Mouse (Mus musculus): Measurements from ENCODE around the gene Fndc8. TPM values are rescaled to one million over a fixed set of nuclear protein-coding genes. Genes with fewer than 3 reads are reported as not detected.

Gene Fndc8
- 0.32 and 0.49 TPM in 2 replicates for polyA plus RNA-seq (2016; fragmentation: Nextera tagmentation; extraction: Ambion mirVana)

GRCm38 (mm10) chr11:82891936-82892335 is at the start of gene Fndc8:
Gene Fndc8 (plus strand): TSS chr11:82892124.
- Histone ChIP-seq H3K4me3 (replicated peaks) (no peak within 1 kb of the TSS), H3K27ac (no peak within 1 kb of the TSS), H3K27me3 (peaks cover 8% of the 10 kb centered on the region; the same call in 1 of the 2 replicates), H3K4me2 (no peak within 1 kb of the TSS), H3K4me1 (replicated peaks) (peaks cover 17% of the 10 kb centered on the region; the same call in 1 of the 2 replicates), H3K9ac (replicated peaks) (no peak within 1 kb of the TSS), H3K9me3 (no peaks in the 10 kb centered on the region), H3K36me3 (no peaks in the 10 kb centered on the region)
- 52% methylated on average over 7 of the region's 7 CpGs for WGBS
- no peak for ATAC-seq (ENCODE audit: insufficient number of reproducible peaks, insufficient read depth, low FRiP score, low TSS enrichment, low read depth)

DNA sequence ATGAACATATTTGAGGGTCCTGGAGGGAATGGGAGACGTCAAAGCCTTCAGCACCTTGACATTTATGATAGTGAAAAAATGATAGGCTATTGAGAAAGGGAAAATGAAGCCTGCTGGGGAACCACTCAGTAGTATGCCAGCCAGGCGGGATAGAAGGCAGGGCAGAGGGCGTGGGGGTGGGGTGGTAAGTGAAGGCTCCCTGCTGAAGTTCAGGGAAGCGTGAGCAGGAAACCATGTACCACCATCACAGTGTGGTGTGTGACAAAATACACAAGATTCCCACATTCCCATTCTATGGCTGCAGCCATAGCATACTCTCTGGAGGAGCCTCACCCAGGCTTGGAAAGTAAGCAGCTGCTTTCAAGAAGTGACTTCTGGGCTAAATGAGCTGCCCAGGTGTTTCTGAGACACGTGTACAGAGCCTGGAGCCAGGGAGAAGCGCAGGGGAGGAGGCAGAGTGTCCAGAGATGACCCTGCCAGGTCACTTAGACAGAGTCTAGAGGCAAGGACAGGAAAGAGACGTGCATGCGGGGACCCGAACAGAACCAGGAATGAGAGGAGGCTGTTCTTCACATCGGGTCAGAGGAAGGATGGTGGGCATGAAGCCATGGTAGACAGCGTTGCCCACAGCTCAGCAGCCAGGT is 47.0 kb upstream of the Fndc8 start:
- H3K4me1 ChIP-seq (replicated peaks): peaks cover 36% of the 10 kb centered on the region
- H3K4me3 ChIP-seq (replicated peaks): no peak overlapping the region
- no peak overlapping the region for H3K27ac ChIP-seq

GRCm38 (mm10) chr11:82845415-82846078 is 46.4 kb upstream of the Fndc8 start:
- Histone ChIP-seq H3K9ac (replicated peaks) (no peak overlapping the region; the same call in 1 of the 2 replicates), H3K4me3 (replicated peaks) (no peak overlapping the region), H3K27me3 (peaks cover 4% of the 10 kb centered on the region; the same call in 1 of the 2 replicates), H3K27ac (peak overlapping the region; percentile 53), H3K9me3 (no peaks in the 10 kb centered on the region), H3K36me3 (no peaks in the 10 kb centered on the region), H3K4me1 (replicated peaks) (peaks cover 43% of the 10 kb centered on the region), H3K4me2 (peak overlapping the region; percentile 37)
- ATAC-seq (ENCODE audit: insufficient number of reproducible peaks, insufficient read depth, low FRiP score, low TSS enrichment, low read depth): peak; percentile 59; the same call in 1 of the 2 replicates
- 38% methylated on average over 16 of the region's 16 CpGs for WGBS

More for the DNA sequence above, 47.0 kb upstream of the Fndc8 start:
- H3K4me2 ChIP-seq: no peak overlapping the region; the same call in 1 of the 2 replicates
- WGBS: 70% methylated on average over 11 of the region's 11 CpGs
- no peak overlapping the region for H3K9ac ChIP-seq (replicated peaks)
- H3K27me3 ChIP-seq: peaks cover 4% of the 10 kb centered on the region; the same call in 1 of the 2 replicates
- ATAC-seq (ENCODE audit: insufficient number of reproducible peaks, insufficient read depth, low FRiP score, low TSS enrichment, low read depth): no peak
- no peaks in the 10 kb centered on the region for H3K36me3 ChIP-seq
- no peaks in the 10 kb centered on the region for H3K9me3 ChIP-seq

DNA sequence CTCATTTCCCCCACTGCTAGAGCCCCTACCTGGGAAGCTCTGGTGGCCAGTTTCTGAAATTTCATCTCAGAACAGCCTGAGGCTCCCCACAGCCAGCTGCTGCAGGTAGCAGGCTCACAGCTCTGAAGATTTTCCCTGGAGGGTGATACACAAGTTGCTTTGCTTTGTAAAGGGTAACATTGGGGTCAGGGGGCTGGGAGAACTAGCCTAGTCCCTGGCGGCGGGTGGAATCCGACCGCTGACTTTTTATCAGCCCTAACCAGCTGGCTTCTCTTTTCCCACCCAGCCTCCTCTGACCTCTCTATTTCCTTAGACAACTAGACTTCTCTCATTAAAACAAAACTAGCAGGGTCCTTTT is 45.9 kb upstream of the Fndc8 start:
- Histone ChIP-seq H3K36me3 (no peaks in the 10 kb centered on the region), H3K27ac (peak overlapping the region; percentile 53), H3K4me3 (replicated peaks) (no peak overlapping the region), H3K27me3 (peaks cover 4% of the 10 kb centered on the region; the same call in 1 of the 2 replicates), H3K4me2 (peak overlapping the region; percentile 37), H3K9ac (replicated peaks) (no peak overlapping the region; the same call in 1 of the 2 replicates), H3K9me3 (no peaks in the 10 kb centered on the region), H3K4me1 (replicated peaks) (peaks cover 44% of the 10 kb centered on the region)
- no peak for ATAC-seq (ENCODE audit: insufficient number of reproducible peaks, insufficient read depth, low FRiP score, low TSS enrichment, low read depth)
- 26% methylated on average over 4 of the region's 4 CpGs for WGBS

- Histone ChIP-seq H3K4me3 (replicated peaks) (no peak overlapping the region), H3K4me1 (replicated peaks) (peaks cover 44% of the 10 kb centered on the region), H3K4me2 (no peak overlapping the region), H3K9me3 (no peaks in the 10 kb centered on the region), H3K36me3 (no peaks in the 10 kb centered on the region), H3K27me3 (peaks cover 4% of the 10 kb centered on the region; the same call in 1 of the 2 replicates), H3K27ac (peak overlapping the region; percentile 56; the same call in 1 of the 2 replicates), H3K9ac (replicated peaks) (no peak overlapping the region)
- ATAC-seq (ENCODE audit: insufficient number of reproducible peaks, insufficient read depth, low FRiP score, low TSS enrichment, low read depth): no peak
- WGBS: 79% methylated on average over 3 of the region's 3 CpGs
Measured at GRCm38 (mm10) chr11:82846938-82847337, 45.0 kb upstream of the Fndc8 start.

GRCm38 (mm10) chr11:82847571-82848000 is 44.3 kb upstream of the Fndc8 start:
- Histone ChIP-seq H3K4me2 (no peak overlapping the region), H3K27ac (peak overlapping the region; percentile 56), H3K4me1 (replicated peaks) (peaks cover 44% of the 10 kb centered on the region), H3K36me3 (no peaks in the 10 kb centered on the region), H3K9ac (replicated peaks) (no peak overlapping the region), H3K27me3 (peaks cover 4% of the 10 kb centered on the region; the same call in 1 of the 2 replicates), H3K4me3 (replicated peaks) (no peak overlapping the region), H3K9me3 (no peaks in the 10 kb centered on the region)
- ATAC-seq (ENCODE audit: insufficient number of reproducible peaks, insufficient read depth, low FRiP score, low TSS enrichment, low read depth): no peak
- WGBS: 41% methylated on average over 6 of the region's 6 CpGs

DNA sequence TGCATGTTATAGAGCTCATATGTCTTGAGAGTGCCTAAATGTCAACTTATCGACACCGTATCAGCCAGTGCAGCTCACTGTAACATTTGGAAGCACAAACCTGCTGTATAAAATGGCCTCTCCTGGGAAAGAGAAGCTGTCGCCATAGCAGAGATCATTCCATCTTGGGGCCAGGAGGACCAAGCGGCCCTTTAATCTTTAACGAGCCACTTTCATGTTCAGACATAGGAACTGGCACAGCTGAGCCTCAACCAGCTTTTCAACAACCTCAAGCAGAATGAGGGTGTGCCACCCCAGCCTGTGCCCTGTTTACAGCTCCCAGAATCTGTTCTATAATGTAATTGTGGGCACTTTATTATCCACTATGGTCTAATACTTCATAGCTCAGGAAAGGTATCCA is 41.7 kb upstream of the Fndc8 start:
- H3K4me2 ChIP-seq: no peak overlapping the region
- H3K9ac ChIP-seq (replicated peaks): no peak overlapping the region
- peaks cover 34% of the 10 kb centered on the region for H3K4me1 ChIP-seq (replicated peaks)
- ATAC-seq (ENCODE audit: insufficient number of reproducible peaks, insufficient read depth, low FRiP score, low TSS enrichment, low read depth): no peak
- H3K27ac ChIP-seq: 0 out of 2 replicates have a peak overlapping the region, but pooled peaks have one; percentile 23
- peaks cover 4% of the 10 kb centered on the region; the same call in 1 of the 2 replicates for H3K27me3 ChIP-seq
- WGBS: 38% methylated on average over 5 of the region's 5 CpGs
- H3K4me3 ChIP-seq (replicated peaks): no peak overlapping the region
- H3K9me3 ChIP-seq: no peaks in the 10 kb centered on the region
- H3K36me3 ChIP-seq: no peaks in the 10 kb centered on the region

GRCm38 (mm10) chr11:82852115-82852514 is 39.8 kb upstream of the Fndc8 start:
- WGBS: 81% methylated on average over 11 of the region's 11 CpGs

DNA sequence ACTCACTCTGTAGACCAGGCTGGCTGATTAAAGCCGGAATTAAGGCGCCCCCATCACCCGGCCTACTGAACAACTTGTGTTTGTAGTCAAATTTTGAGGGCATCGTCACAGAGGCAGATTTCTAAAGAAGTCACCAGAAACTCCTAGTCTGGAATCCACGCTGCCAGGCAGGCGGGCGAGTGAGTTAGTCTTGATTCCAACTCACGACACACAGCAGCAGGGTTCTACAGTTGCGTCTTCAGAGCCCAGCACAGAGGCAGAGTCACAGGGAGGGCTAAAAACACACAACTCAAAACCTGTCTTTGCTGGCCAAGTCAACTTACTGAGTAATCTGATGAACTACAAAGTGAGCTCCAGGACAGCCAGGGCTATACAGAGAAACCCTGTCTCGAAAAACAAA is 39.4 kb upstream of the Fndc8 start:
- WGBS: 82% methylated on average over 10 of the region's 10 CpGs
- Histone ChIP-seq H3K4me1 (replicated peaks) (peaks cover 19% of the 10 kb centered on the region), H3K36me3 (peaks cover 4% of the 10 kb centered on the region; the same call in 1 of the 2 replicates), H3K27ac (no peak overlapping the region), H3K27me3 (no peaks in the 10 kb centered on the region), H3K4me2 (no peak overlapping the region), H3K9me3 (no peaks in the 10 kb centered on the region), H3K9ac (replicated peaks) (no peak overlapping the region), H3K4me3 (replicated peaks) (no peak overlapping the region)
- ATAC-seq (ENCODE audit: insufficient number of reproducible peaks, insufficient read depth, low FRiP score, low TSS enrichment, low read depth): no peak

More at GRCm38 (mm10) chr11:82852115-82852514, 39.8 kb upstream of the Fndc8 start:
- Histone ChIP-seq H3K4me1 (replicated peaks) (peaks cover 23% of the 10 kb centered on the region), H3K4me3 (replicated peaks) (no peak overlapping the region), H3K9me3 (no peaks in the 10 kb centered on the region), H3K9ac (replicated peaks) (no peak overlapping the region), H3K27ac (no peak overlapping the region), H3K27me3 (no peaks in the 10 kb centered on the region), H3K36me3 (peaks cover 4% of the 10 kb centered on the region; the same call in 1 of the 2 replicates), H3K4me2 (no peak overlapping the region)
- no peak for ATAC-seq (ENCODE audit: insufficient number of reproducible peaks, insufficient read depth, low FRiP score, low TSS enrichment, low read depth)

DNA sequence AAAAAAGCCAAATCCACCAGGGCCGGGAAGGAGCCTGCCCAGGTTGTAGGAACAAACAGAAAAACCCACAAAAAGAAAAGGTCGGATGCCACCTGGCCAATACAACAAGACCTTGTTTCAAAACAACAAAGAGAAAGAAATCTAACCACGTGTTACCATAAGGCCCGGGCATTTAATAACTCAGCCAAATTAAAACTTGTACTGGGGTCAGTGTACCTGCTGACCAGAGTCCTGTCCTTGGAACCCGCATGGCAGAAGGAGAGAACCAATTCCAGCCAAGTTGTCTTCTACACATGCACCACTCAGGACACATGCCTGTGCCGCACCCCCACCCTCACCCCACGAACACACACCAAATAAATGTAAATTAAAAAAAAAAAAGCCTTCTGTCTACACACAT is 39.0 kb upstream of the Fndc8 start:
- H3K9me3 ChIP-seq: no peaks in the 10 kb centered on the region
- WGBS: 83% methylated on average over 7 of the region's 7 CpGs
- H3K27me3 ChIP-seq: no peaks in the 10 kb centered on the region
- H3K4me3 ChIP-seq (replicated peaks): no peak overlapping the region
- H3K9ac ChIP-seq (replicated peaks): no peak overlapping the region
- peaks cover 4% of the 10 kb centered on the region; the same call in 1 of the 2 replicates for H3K36me3 ChIP-seq
- ATAC-seq (ENCODE audit: insufficient number of reproducible peaks, insufficient read depth, low FRiP score, low TSS enrichment, low read depth): no peak
- peaks cover 15% of the 10 kb centered on the region for H3K4me1 ChIP-seq (replicated peaks)
- no peak overlapping the region for H3K4me2 ChIP-seq
- H3K27ac ChIP-seq: no peak overlapping the region

DNA sequence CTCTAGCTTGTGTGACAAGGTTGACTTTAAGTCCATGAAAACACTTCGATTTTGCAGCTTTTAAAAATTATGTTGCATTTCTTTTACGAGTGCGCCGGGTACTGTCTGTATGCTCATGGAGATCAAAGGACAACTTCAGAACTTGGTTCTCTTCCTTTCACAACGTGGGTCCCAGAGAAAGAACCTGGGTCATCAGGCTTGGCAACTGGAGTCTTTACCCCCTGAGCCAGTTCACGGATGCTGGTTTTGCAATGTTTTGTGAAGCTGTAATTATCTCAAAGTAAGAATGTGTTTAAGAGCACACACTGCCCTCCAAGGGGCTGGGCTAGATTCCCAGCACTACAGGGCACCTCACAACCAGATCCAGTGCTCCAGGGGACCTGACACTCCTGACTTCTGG is 37.8 kb upstream of the Fndc8 start:
- H3K4me3 ChIP-seq (replicated peaks): no peak overlapping the region
- no peak for ATAC-seq (ENCODE audit: insufficient number of reproducible peaks, insufficient read depth, low FRiP score, low TSS enrichment, low read depth)
- no peaks in the 10 kb centered on the region for H3K9me3 ChIP-seq
- H3K27ac ChIP-seq: no peak overlapping the region
- peaks cover 4% of the 10 kb centered on the region; the same call in 1 of the 2 replicates for H3K36me3 ChIP-seq
- H3K9ac ChIP-seq (replicated peaks): no peak overlapping the region
- no peaks in the 10 kb centered on the region for H3K27me3 ChIP-seq
- no peak overlapping the region for H3K4me2 ChIP-seq
- 82% methylated on average over 6 of the region's 6 CpGs for WGBS
- peaks cover 15% of the 10 kb centered on the region for H3K4me1 ChIP-seq (replicated peaks)

All from limb, embryonic 12.5 days (tissue).